Mouse (Mus musculus) CD4-positive, CD25-positive, alpha-beta regulatory T cell (primary cell): ENCODE data around the gene Gm13101. TPM values are rescaled to one million over a fixed set of nuclear protein-coding genes. Genes with fewer than 3 reads are reported as not detected.

Source experiments
- polyA plus RNA-seq: library from polyadenylated mRNA; unstranded; fragments of 100-300 nt; shearing (Covaris generic); gene quantifications from one replicate; pipeline ENCODE4 v1.2.1, GENCODE M21; 2017

The Gm13101 gene
- polyA plus RNA-seq: not detected

DNA sequence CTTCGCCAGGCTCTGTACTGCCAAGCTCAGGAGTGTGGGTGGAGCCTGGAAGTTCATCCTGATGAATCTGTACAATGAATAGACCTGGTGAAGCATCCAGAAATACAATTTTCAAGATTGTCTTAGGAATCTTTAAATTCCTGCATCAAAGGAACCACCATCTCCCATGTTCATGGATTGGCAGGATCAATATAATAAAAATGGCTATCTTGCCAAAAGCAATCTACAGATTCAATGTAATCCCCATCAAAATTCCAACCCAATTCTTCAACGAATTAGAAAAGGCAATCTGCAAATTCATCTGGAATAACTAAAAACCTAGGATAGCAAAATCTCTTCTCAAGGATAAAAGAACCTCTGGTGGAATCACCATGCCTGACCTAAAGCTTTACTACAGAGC lies at the start of gene Gm13101:
TSS of gene Gm13101 (minus strand) at position 101 of the 400 bp plus-strand sequence.

DNA sequence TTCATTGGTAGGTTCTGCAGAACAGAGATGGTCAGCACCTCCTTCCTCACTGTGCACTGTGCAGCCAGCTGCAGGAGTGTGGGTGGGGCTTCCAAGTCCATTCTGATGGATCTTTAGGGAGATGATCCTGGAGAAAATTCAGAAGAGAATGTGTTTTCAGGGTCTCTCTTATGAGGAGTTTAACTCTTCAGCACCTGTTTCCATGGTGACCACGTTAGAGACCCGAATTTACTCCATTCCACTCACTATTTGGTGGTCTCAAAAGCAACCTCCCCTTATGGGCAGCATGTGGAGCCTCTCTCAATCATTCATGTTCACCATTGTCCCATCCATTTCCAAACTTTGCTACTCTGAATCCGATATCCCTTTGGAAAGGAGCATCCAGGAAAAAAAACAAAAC lies 27.5 kb upstream of the Gm13101 start, which contains the start of gene Pramef17:
TSS of gene Pramef17 (minus strand) at position 101 of the 400 bp plus-strand sequence.

DNA sequence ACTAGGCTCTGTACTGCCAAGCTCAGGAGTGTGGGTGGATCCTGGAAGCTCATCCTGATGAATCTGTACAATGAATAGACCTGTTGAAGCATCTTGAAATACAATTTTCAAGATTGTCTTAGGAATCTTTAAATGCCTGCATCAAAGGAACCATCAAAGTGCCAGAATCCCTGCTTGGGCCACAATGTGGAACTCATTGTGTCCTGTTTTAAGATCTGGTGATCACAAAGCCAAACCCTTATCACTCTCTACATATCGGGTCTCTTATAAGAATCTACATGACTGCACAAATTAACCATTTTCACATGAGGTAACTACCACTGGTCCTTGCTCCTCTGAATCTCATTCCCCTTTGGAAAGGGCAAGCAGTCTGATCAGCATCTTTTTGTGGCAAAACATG lies 15.8 kb downstream of the Gm13101 start, which contains the start of gene Pramef25:
TSS of gene Pramef25 (minus strand) at position 101 of the 400 bp plus-strand sequence.

Other genes starting within 250 kb of the Gm13101 start
- gene Gm13078, start 247.5 kb downstream of the Gm13101 start, polyA plus RNA-seq: not detected
- not detected for gene Gm13023, start 177.6 kb downstream of the Gm13101 start, polyA plus RNA-seq
- not detected for gene Gm13084, start 150.9 kb downstream of the Gm13101 start, polyA plus RNA-seq
- gene Gm13103, start 120.5 kb downstream of the Gm13101 start, polyA plus RNA-seq: not detected
- gene Pramef6, start 66.6 kb downstream of the Gm13101 start, polyA plus RNA-seq: not detected
- not detected for gene Pramef25, start 15.9 kb downstream of the Gm13101 start, polyA plus RNA-seq
- gene Pramef17, start 27.4 kb upstream of the Gm13101 start, polyA plus RNA-seq: not detected
- gene Pramel4, start 92.2 kb upstream of the Gm13101 start, polyA plus RNA-seq: 0.11 TPM
- gene Gm13102, start 139.5 kb upstream of the Gm13101 start, polyA plus RNA-seq: 0.10 TPM
- not detected for gene Oog3, start 195.7 kb upstream of the Gm13101 start, polyA plus RNA-seq
- not detected for gene Oog2, start 223.8 kb upstream of the Gm13101 start, polyA plus RNA-seq
- not detected for gene C87977, start 246.4 kb upstream of the Gm13101 start, polyA plus RNA-seq